Comparison of ENCODE assay signal across 8 mouse cellular contexts in genomic region chr11:6443727-6444076, GRCm38 (mm10). TPM values are rescaled to one million over a fixed set of nuclear protein-coding genes. Genes with fewer than 3 reads are reported as not detected.
DNase-seq lines count a peak whose midpoint lies in the region; ATAC-seq and TF ChIP-seq lines count a peak whose summit lies in the region.

No protein-coding gene starts in this region.

- whole genome bisulfite sequencing in heart, embryonic 13.5 days, result under 1% methylated on average over 10 of the region's 10 CpGs
- WGBS in forebrain, embryonic 14.5 days, result 2% methylated on average over 10 of the region's 10 CpGs
- WGBS in liver, embryonic 16.5 days (ENCODE audit: insufficient replicate concordance), result 0% methylated on average over 10 of the region's 10 CpGs

- no peaks in the 10 kb centered on the region for H3K9me3 ChIP-seq in heart, embryonic 13.5 days
- no peaks in the 10 kb centered on the region for H3K9me3 ChIP-seq in ES-Bruce4 (replicated peaks; ENCODE audit: control insufficient read depth, insufficient read depth, low read length, poor library complexity, severe bottlenecking)
- no peaks in the 10 kb centered on the region for H3K9me3 ChIP-seq in forebrain, embryonic 14.5 days (replicated peaks; ENCODE audit: control insufficient read depth, low read length)
- H3K9me3 ChIP-seq in liver, embryonic 16.5 days (replicated peaks; ENCODE audit: control insufficient read depth, low read length), result no peaks in the 10 kb centered on the region

- intact Hi-C loops in left cerebral cortex, postnatal 10 days (cut with DNase I), result no loop called here
- intact Hi-C loops in left cerebral cortex, postnatal 25 days (cut with DNase I), result loop anchor here (2.0 kb wide), 1 partner anchor 31 kb away; the partner anchor contains the start of gene Purb

- peak overlapping the region; percentile 88 for H3K9ac ChIP-seq in heart, embryonic 13.5 days
- peak overlapping the region; percentile 96 for H3K9ac ChIP-seq in ES-Bruce4 (ENCODE audit: low read depth, poor library complexity, severe bottlenecking)
- peak overlapping the region; percentile 87 for H3K9ac ChIP-seq in forebrain, embryonic 14.5 days (ENCODE audit: low read length)
- H3K9ac ChIP-seq in liver, embryonic 16.5 days (ENCODE audit: low read depth, low read length), result peak overlapping the region; percentile 98

- H3K4me3 ChIP-seq in heart, embryonic 13.5 days, result peak overlapping the region; percentile 74
- H3K4me3 ChIP-seq in ES-Bruce4 (ENCODE audit: low read depth, low read length), result peak overlapping the region; percentile 89
- H3K4me3 ChIP-seq in forebrain, embryonic 14.5 days (ENCODE audit: low read depth, low read length), result peak overlapping the region; percentile 74
- H3K4me3 ChIP-seq in liver, embryonic 16.5 days (ENCODE audit: low read depth, low read length), result peak overlapping the region; percentile 98

- TF ChIP-seq CTCF in ES-Bruce4 (IDR thresholded peaks at IDR 0.05; ENCODE audit: low read depth, low read length), result no peak

- H3K36me3 ChIP-seq in heart, embryonic 13.5 days, result peaks cover 21% of the 10 kb centered on the region
- H3K36me3 ChIP-seq in ES-Bruce4 (ENCODE audit: control insufficient read depth, insufficient read depth, low read length, poor library complexity, severe bottlenecking), result peaks cover 2% of the 10 kb centered on the region; the same call in 1 of the 2 replicates
- H3K36me3 ChIP-seq in forebrain, embryonic 14.5 days (ENCODE audit: control insufficient read depth, insufficient read depth, low read length), result peaks cover 6% of the 10 kb centered on the region; the same call in 1 of the 2 replicates
- peaks cover 11% of the 10 kb centered on the region; the same call in 1 of the 2 replicates for H3K36me3 ChIP-seq in liver, embryonic 16.5 days (ENCODE audit: control insufficient read depth, insufficient read depth)

- ATAC-seq in heart, embryonic 13.5 days (ENCODE audit: extremely low read depth, insufficient number of reproducible peaks, low FRiP score, low TSS enrichment), result no peak
- no peak for ATAC-seq in forebrain, embryonic 14.5 days
- ATAC-seq in liver, embryonic 16.5 days (ENCODE audit: low read depth), result no peak

- H3K4me1 ChIP-seq in heart, embryonic 13.5 days, result peaks cover 24% of the 10 kb centered on the region
- H3K4me1 ChIP-seq in ES-Bruce4 (ENCODE audit: control insufficient read depth, insufficient read depth, low read length), result peaks cover 5% of the 10 kb centered on the region
- H3K4me1 ChIP-seq in forebrain, embryonic 14.5 days (ENCODE audit: control insufficient read depth, insufficient read depth, low read length), result peaks cover 7% of the 10 kb centered on the region
- peaks cover 14% of the 10 kb centered on the region for H3K4me1 ChIP-seq in liver, embryonic 16.5 days (ENCODE audit: control insufficient read depth, low read depth, low read length)

- TF ChIP-seq POLR2A in ES-Bruce4 (IDR thresholded peaks at IDR 0.05; ENCODE audit: insufficient read depth, low read length), result no peak

- H3K27ac ChIP-seq in heart, embryonic 13.5 days (replicated peaks), result peak overlapping the region; percentile 93
- H3K27ac ChIP-seq in ES-Bruce4 (ENCODE audit: insufficient read depth, low read length), result peak overlapping the region; percentile 4; the same call in 1 of the 2 replicates
- peak overlapping the region; percentile 95 for H3K27ac ChIP-seq in forebrain, embryonic 14.5 days (ENCODE audit: low read depth, low read length)
- H3K27ac ChIP-seq in liver, embryonic 16.5 days (ENCODE audit: low read length), result peak overlapping the region; percentile 95

- TF ChIP-seq EP300 in ES-Bruce4 (IDR thresholded peaks at IDR 0.05; ENCODE audit: insufficient read depth, low read depth, low read length), result no peak

- H3K4me2 ChIP-seq in heart, embryonic 13.5 days, result peak overlapping the region; percentile 77
- peak overlapping the region; percentile 69 for H3K4me2 ChIP-seq in forebrain, embryonic 14.5 days (ENCODE audit: low read length)
- peak overlapping the region; percentile 74 for H3K4me2 ChIP-seq in liver, embryonic 16.5 days (ENCODE audit: low read depth, low read length)

- DNase-seq in heart, postnatal 4 days, result no peak
- DNase-seq in forebrain, embryonic 14.5 days (ENCODE audit: low spot score), result no peak
- DNase-seq in urinary bladder, postnatal 4 days (ENCODE audit: low spot score in 2 of 2), result no peak
- no peak for DNase-seq in left cerebral cortex, postnatal 10 days (ENCODE audit: extremely low spot score in 1 of 2, low spot score in 2 of 2)
- DNase-seq in left cerebral cortex, postnatal 25 days (ENCODE audit: low spot score in 2 of 2), result no peak

- no peaks in the 10 kb centered on the region for H3K27me3 ChIP-seq in heart, embryonic 13.5 days (replicated peaks)
- no peaks in the 10 kb centered on the region for H3K27me3 ChIP-seq in ES-Bruce4 (ENCODE audit: control insufficient read depth, insufficient read depth, low read length, poor library complexity, severe bottlenecking)
- no peaks in the 10 kb centered on the region for H3K27me3 ChIP-seq in forebrain, embryonic 14.5 days (replicated peaks; ENCODE audit: control insufficient read depth, insufficient read depth, low read length)
- H3K27me3 ChIP-seq in liver, embryonic 16.5 days (ENCODE audit: control insufficient read depth, insufficient read depth, low read depth, low read length), result no peaks in the 10 kb centered on the region

RNA-seq across cellular contexts. Expression of gene H2afv, which starts 0.5 kb away (rescaled TPM):
- 309 and 340 TPM in 2 replicates for polyA plus RNA-seq in heart, embryonic 13.5 days (2015; fragmentation: Nextera tagmentation; extraction: Ambion mirVana)
- total RNA-seq in heart, postnatal 4 days (2021), result 100 to 1,000 TPM; 125 to 126 TPM
- polyA plus RNA-seq in ES-Bruce4 (2011; ENCODE audit: insufficient read depth, insufficient read length, low read depth, missing spikeins), result 200 and 218 TPM in 2 replicates
- polyA plus RNA-seq in forebrain, embryonic 14.5 days (2014; fragmentation: Nextera tagmentation; extraction: Ambion mirVana), result 593 and 826 TPM in 2 replicates
- 116 and 120 TPM in 2 replicates for polyA plus RNA-seq in liver, embryonic 16.5 days (2015; fragmentation: Nextera tagmentation; extraction: Ambion mirVana)
- 10 to 100 TPM; 26.6 to 28.9 TPM for total RNA-seq in left cerebral cortex, postnatal 10 days (2021)
- total RNA-seq in left cerebral cortex, postnatal 25 days (2021), result 10 to 100 TPM; 32.3 to 32.6 TPM

RNA-seq across cellular contexts. Expression of gene Ppia, which starts 28.5 kb away (rescaled TPM):
- 4,195 and 4,594 TPM in 2 replicates for polyA plus RNA-seq in heart, embryonic 13.5 days (2015; fragmentation: Nextera tagmentation; extraction: Ambion mirVana)
- 1,000 to 10,000 TPM; 1,521 to 1,568 TPM for total RNA-seq in heart, postnatal 4 days (2021)
- 2,132 and 2,301 TPM in 2 replicates for polyA plus RNA-seq in ES-Bruce4 (2011; ENCODE audit: insufficient read depth, insufficient read length, low read depth, missing spikeins)
- 4,105 and 4,592 TPM in 2 replicates for polyA plus RNA-seq in forebrain, embryonic 14.5 days (2014; fragmentation: Nextera tagmentation; extraction: Ambion mirVana)
- 2,023 and 2,306 TPM in 2 replicates for polyA plus RNA-seq in liver, embryonic 16.5 days (2015; fragmentation: Nextera tagmentation; extraction: Ambion mirVana)
- 1,000 to 10,000 TPM; 2,299 to 2,355 TPM for total RNA-seq in left cerebral cortex, postnatal 10 days (2021)
- total RNA-seq in left cerebral cortex, postnatal 25 days (2021), result 1,000 to 10,000 TPM; 1,922 to 2,079 TPM

RNA-seq across cellular contexts. Expression of gene Purb, which starts 32.0 kb away (rescaled TPM):
- polyA plus RNA-seq in heart, embryonic 13.5 days (2015; fragmentation: Nextera tagmentation; extraction: Ambion mirVana), result 23.5 and 25.5 TPM in 2 replicates
- 10 to 100 TPM; 81.8 to 84.6 TPM for total RNA-seq in heart, postnatal 4 days (2021)
- 49.8 and 52.0 TPM in 2 replicates for polyA plus RNA-seq in ES-Bruce4 (2011; ENCODE audit: insufficient read depth, insufficient read length, low read depth, missing spikeins)
- polyA plus RNA-seq in forebrain, embryonic 14.5 days (2014; fragmentation: Nextera tagmentation; extraction: Ambion mirVana), result 8.7 and 12.1 TPM in 2 replicates
- polyA plus RNA-seq in liver, embryonic 16.5 days (2015; fragmentation: Nextera tagmentation; extraction: Ambion mirVana), result 7.3 TPM in 2 replicates
- total RNA-seq in left cerebral cortex, postnatal 10 days (2021), result 100 to 1,000 TPM; 276 to 277 TPM
- 100 to 1,000 TPM; 294 to 301 TPM for total RNA-seq in left cerebral cortex, postnatal 25 days (2021)

RNA-seq across cellular contexts. Expression of gene Zmiz2, which starts 54.8 kb away (rescaled TPM):
- 6.6 and 7.3 TPM in 2 replicates for polyA plus RNA-seq in heart, embryonic 13.5 days (2015; fragmentation: Nextera tagmentation; extraction: Ambion mirVana)
- 10 to 100 TPM; 46.8 to 49.1 TPM for total RNA-seq in heart, postnatal 4 days (2021)
- 51.5 and 59.4 TPM in 2 replicates for polyA plus RNA-seq in ES-Bruce4 (2011; ENCODE audit: insufficient read depth, insufficient read length, low read depth, missing spikeins)
- polyA plus RNA-seq in forebrain, embryonic 14.5 days (2014; fragmentation: Nextera tagmentation; extraction: Ambion mirVana), result 28.6 and 32.6 TPM in 2 replicates
- 3.3 and 3.7 TPM in 2 replicates for polyA plus RNA-seq in liver, embryonic 16.5 days (2015; fragmentation: Nextera tagmentation; extraction: Ambion mirVana)
- 100 to 1,000 TPM; 199 to 203 TPM for total RNA-seq in left cerebral cortex, postnatal 10 days (2021)
- 100 to 1,000 TPM; 215 to 216 TPM for total RNA-seq in left cerebral cortex, postnatal 25 days (2021)

Comparison
In these comparisons a context has a peak if more than half of its experiments do, and no peak if none do; other contexts are left out.
1. H3K27ac ChIP-seq: peak in every context shown above with its lines; median percentile 95 in forebrain, embryonic 14.5 days; 95 in liver, embryonic 16.5 days; 93 in heart, embryonic 13.5 days; 4 in ES-Bruce4.